Mouse (Mus musculus) intestine, embryonic 16.5 days (tissue): ENCODE data around the gene Igfbp6. TPM values are rescaled to one million over a fixed set of nuclear protein-coding genes. Genes with fewer than 3 reads are reported as not detected.

Source experiments
- ATAC-seq: fragments of 200-750 bp; cut with Nextera tagmentation; 2 replicates; pipeline ENCODE4 v1.8.0; 2017; ENCODE audit warnings: moderate TSS enrichment, moderate library complexity
- H3K27ac ChIP-seq: fragments of 300-500 bp; sonication (generic); 2 replicates; pipeline ENCODE4 v1.5.1; 2014; ENCODE audit warnings: mild to moderate bottlenecking, low read length
- H3K27me3 ChIP-seq: fragments of 300-500 bp; sonication (generic); replicated peaks from 2 replicates; pipeline ENCODE4 v1.6.1; 2014; ENCODE audit warnings: low read length, control low read depth, mixed read lengths; ENCODE audit not compliant: control insufficient read depth, insufficient read depth
- H3K36me3 ChIP-seq: fragments of 300-500 bp; sonication (generic); 2 replicates; pipeline ENCODE4 v1.6.1; 2014; ENCODE audit warnings: low read length, control low read depth; ENCODE audit not compliant: control insufficient read depth, insufficient read depth
- H3K4me1 ChIP-seq: fragments of 300-500 bp; sonication (generic); 2 replicates; pipeline ENCODE4 v1.6.1; 2014; ENCODE audit warnings: low read length, control low read depth, mixed read lengths; ENCODE audit not compliant: control insufficient read depth, insufficient read depth
- H3K4me2 ChIP-seq: fragments of 300-500 bp; sonication (generic); 2 replicates; pipeline ENCODE4 v1.6.1; 2014; ENCODE audit warnings: low read depth, low read length, control low read depth
- H3K4me3 ChIP-seq: fragments of 300-500 bp; sonication (generic); 2 replicates; pipeline ENCODE4 v1.5.1; 2014; ENCODE audit warnings: mild to moderate bottlenecking, low read length
- H3K9ac ChIP-seq: fragments of 300-500 bp; sonication (generic); 2 replicates; pipeline ENCODE4 v1.6.1; 2014; ENCODE audit warnings: low read depth, low read length
- H3K9me3 ChIP-seq: fragments of 300-500 bp; sonication (generic); 2 replicates; pipeline ENCODE4 v1.6.1; 2016; ENCODE audit warnings: low read length, control low read depth; ENCODE audit not compliant: control insufficient read depth
- WGBS: fragments of 180-500 bp; shearing (Covaris S2); extraction: QIAGEN DNeasy Blood & Tissue Kit; methylation state at CpG from one replicate; pipeline ENCODE4 v1.1.7; 2014; 5-methylcytosine and 5-hydroxymethylcytosine counted together
- polyA plus RNA-seq: library from polyadenylated mRNA; unstranded; fragments of >200 nt; fragmentation: Nextera tagmentation; extraction: Ambion mirVana; gene quantifications from 2 replicates; pipeline ENCODE4 v1.2.1, GENCODE M21; 2015

Gene Igfbp6
- 11.8 and 11.9 TPM in 2 replicates for polyA plus RNA-seq

GRCm38 (mm10) chr15:102144274-102144711 lies at the start of gene Igfbp6:
Gene Igfbp6, plus strand, starts transcription at chr15:102144362.
- Histone ChIP-seq H3K36me3 (no peaks in the 10 kb centered on the region), H3K4me3 (peak within 1 kb of the TSS; percentile 18), H3K4me2 (peak within 1 kb of the TSS; percentile 11), H3K27ac (no peak within 1 kb of the TSS), H3K4me1 (peaks cover 20% of the 10 kb centered on the region; the same call in 1 of the 2 replicates), H3K27me3 (peaks cover 14% of the 10 kb centered on the region), H3K9ac (peak within 1 kb of the TSS; percentile 52), H3K9me3 (no peaks in the 10 kb centered on the region)
- 13% methylated on average over 22 of the region's 22 CpGs for WGBS
- ATAC-seq, result no peak

DNA sequence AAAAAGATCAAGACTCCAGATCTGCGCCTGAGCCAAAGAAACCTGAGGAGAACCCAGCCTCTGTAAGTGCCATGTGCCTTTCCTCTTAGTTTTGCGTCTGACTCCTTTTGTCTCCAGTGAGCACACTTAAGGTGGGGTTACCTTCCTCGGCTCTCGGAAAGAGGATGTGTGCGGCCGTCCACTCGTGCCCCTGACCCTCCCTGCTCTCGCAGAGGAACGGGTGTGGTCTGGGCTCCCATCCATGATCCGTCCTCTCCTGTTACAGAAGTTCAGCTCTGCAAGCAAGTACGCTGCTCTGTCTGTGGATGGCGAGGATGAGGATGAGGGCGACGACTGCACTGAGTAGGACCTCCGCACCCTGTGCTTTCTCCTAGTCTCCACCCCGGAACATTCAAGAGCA lies 49.2 kb upstream of the Igfbp6 start:
- no peak overlapping the region for H3K4me3 ChIP-seq
- no peak overlapping the region for H3K9ac ChIP-seq
- no peak overlapping the region for H3K27ac ChIP-seq
- no peak for ATAC-seq
- peaks cover 19% of the 10 kb centered on the region for H3K4me1 ChIP-seq
- no peaks in the 10 kb centered on the region for H3K27me3 ChIP-seq
- H3K36me3 ChIP-seq, result peaks cover 18% of the 10 kb centered on the region
- H3K4me2 ChIP-seq, result no peak overlapping the region
- H3K9me3 ChIP-seq, result no peaks in the 10 kb centered on the region
- 82% methylated on average over 16 of the region's 16 CpGs for WGBS

DNA sequence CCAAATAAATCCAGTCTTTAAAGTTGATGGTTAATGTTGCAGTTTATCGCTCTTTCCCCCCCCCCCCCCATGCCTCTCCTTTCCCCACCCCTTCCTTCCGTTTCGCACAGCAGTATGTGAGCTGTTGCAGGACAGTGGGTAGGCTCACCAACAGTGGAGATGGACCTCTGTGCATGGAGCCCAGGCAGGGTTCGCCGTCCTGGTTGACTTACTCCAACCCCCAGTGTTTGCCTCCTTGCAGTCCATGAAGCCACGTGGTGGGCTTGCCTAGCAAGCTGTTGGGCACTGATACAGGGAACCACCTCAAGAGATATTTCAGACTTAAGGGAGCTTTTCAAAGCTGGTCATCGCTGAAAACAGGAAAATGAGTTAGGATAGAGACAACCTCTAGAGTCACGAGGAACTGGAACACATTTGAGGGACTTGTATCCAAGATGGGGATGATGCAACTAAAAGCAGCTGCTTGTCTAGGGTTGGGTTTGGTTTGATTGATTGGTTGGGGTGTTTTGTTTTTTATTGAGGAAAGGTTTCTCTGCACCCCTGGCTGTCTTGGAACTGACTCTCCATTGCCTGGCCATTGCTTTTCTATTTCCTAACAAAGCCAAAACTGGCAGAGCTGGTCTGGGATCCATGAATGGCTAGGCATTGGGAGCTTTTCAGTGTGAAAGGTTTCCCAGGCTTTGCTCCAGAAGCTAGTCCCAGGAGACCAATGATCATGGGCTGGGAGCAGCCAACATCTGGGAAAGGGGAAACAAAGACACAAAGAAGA lies 46.8 kb upstream of the Igfbp6 start:
- Histone ChIP-seq H3K27me3 (no peaks in the 10 kb centered on the region), H3K36me3 (peaks cover 7% of the 10 kb centered on the region), H3K4me3 (no peak overlapping the region), H3K9me3 (no peaks in the 10 kb centered on the region), H3K27ac (peak overlapping the region; percentile 50; the same call in 1 of the 2 replicates), H3K9ac (no peak overlapping the region), H3K4me2 (no peak overlapping the region), H3K4me1 (peaks cover 36% of the 10 kb centered on the region)
- no peak for ATAC-seq
- WGBS, result 77% methylated on average over 8 of the region's 8 CpGs

GRCm38 (mm10) chr15:102097991-102098555 lies 46.1 kb upstream of the Igfbp6 start:
- ATAC-seq, result no peak
- Histone ChIP-seq H3K4me1 (peaks cover 44% of the 10 kb centered on the region), H3K27ac (peak overlapping the region; percentile 50), H3K27me3 (no peaks in the 10 kb centered on the region), H3K4me2 (no peak overlapping the region), H3K9ac (no peak overlapping the region), H3K36me3 (peaks cover 7% of the 10 kb centered on the region), H3K4me3 (no peak overlapping the region), H3K9me3 (no peaks in the 10 kb centered on the region)
- WGBS, result 33% methylated on average over 5 of the region's 5 CpGs

GRCm38 (mm10) chr15:102099260-102099659 lies 44.9 kb upstream of the Igfbp6 start:
- Histone ChIP-seq H3K4me2 (peak overlapping the region; percentile 96), H3K36me3 (peaks cover 7% of the 10 kb centered on the region), H3K4me3 (peak overlapping the region; percentile 69), H3K9me3 (no peaks in the 10 kb centered on the region), H3K4me1 (peaks cover 56% of the 10 kb centered on the region), H3K9ac (peak overlapping the region; percentile 83), H3K27me3 (no peaks in the 10 kb centered on the region), H3K27ac (peak overlapping the region; percentile 96)
- 50% methylated on average over 5 of the region's 5 CpGs for WGBS
- ATAC-seq, result no peak

- peak overlapping the region; percentile 96 for H3K27ac ChIP-seq
- H3K9me3 ChIP-seq, result no peaks in the 10 kb centered on the region
- peak overlapping the region; percentile 69 for H3K4me3 ChIP-seq
- H3K4me2 ChIP-seq, result peak overlapping the region; percentile 96
- WGBS, result 22% methylated on average over 8 of the region's 8 CpGs
- H3K4me1 ChIP-seq, result peaks cover 60% of the 10 kb centered on the region
- no peaks in the 10 kb centered on the region for H3K27me3 ChIP-seq
- H3K9ac ChIP-seq, result peak overlapping the region; percentile 83
- no peak for ATAC-seq
- peaks cover 7% of the 10 kb centered on the region; the same call in 1 of the 2 replicates for H3K36me3 ChIP-seq
Measured at GRCm38 (mm10) chr15:102099771-102100160, 44.4 kb upstream of the Igfbp6 start.

- Histone ChIP-seq H3K9me3 (no peaks in the 10 kb centered on the region), H3K27ac (peak within 1 kb of the TSS; percentile 96), H3K4me2 (peak within 1 kb of the TSS; percentile 96), H3K4me3 (peak within 1 kb of the TSS; percentile 69), H3K9ac (peak within 1 kb of the TSS; percentile 83), H3K4me1 (peaks cover 63% of the 10 kb centered on the region), H3K36me3 (peaks cover 7% of the 10 kb centered on the region; the same call in 1 of the 2 replicates), H3K27me3 (no peaks in the 10 kb centered on the region; the same call in 1 of the 2 replicates)
- peak; percentile 75 for ATAC-seq
- under 1% methylated on average over 69 of the region's 82 CpGs for WGBS
Measured at GRCm38 (mm10) chr15:102100161-102100981, 43.8 kb upstream of the Igfbp6 start, which contains the start of gene Tns2. Gene Tns2, plus strand, starts transcription at chr15:102100413.

GRCm38 (mm10) chr15:102100996-102101671 lies 43.0 kb upstream of the Igfbp6 start:
- peak overlapping the region; percentile 83 for H3K9ac ChIP-seq
- no peaks in the 10 kb centered on the region; the same call in 1 of the 2 replicates for H3K27me3 ChIP-seq
- H3K27ac ChIP-seq, result peak overlapping the region; percentile 96
- H3K36me3 ChIP-seq, result peaks cover 7% of the 10 kb centered on the region; the same call in 1 of the 2 replicates
- peak overlapping the region; percentile 69 for H3K4me3 ChIP-seq
- WGBS, result 16% methylated on average over 10 of the region's 10 CpGs
- peak; percentile 46 for ATAC-seq
- peak overlapping the region; percentile 96 for H3K4me2 ChIP-seq
- H3K4me1 ChIP-seq, result peaks cover 70% of the 10 kb centered on the region
- no peaks in the 10 kb centered on the region for H3K9me3 ChIP-seq
